Mouse (Mus musculus): Measurements from ENCODE around the gene Hoxc5. TPM values are rescaled to one million over a fixed set of nuclear protein-coding genes. Genes with fewer than 3 reads are reported as not detected.

The Hoxc5 gene
- polyA plus RNA-seq, 1 experiment from 2014 or later: 0.72 TPM

DNA sequence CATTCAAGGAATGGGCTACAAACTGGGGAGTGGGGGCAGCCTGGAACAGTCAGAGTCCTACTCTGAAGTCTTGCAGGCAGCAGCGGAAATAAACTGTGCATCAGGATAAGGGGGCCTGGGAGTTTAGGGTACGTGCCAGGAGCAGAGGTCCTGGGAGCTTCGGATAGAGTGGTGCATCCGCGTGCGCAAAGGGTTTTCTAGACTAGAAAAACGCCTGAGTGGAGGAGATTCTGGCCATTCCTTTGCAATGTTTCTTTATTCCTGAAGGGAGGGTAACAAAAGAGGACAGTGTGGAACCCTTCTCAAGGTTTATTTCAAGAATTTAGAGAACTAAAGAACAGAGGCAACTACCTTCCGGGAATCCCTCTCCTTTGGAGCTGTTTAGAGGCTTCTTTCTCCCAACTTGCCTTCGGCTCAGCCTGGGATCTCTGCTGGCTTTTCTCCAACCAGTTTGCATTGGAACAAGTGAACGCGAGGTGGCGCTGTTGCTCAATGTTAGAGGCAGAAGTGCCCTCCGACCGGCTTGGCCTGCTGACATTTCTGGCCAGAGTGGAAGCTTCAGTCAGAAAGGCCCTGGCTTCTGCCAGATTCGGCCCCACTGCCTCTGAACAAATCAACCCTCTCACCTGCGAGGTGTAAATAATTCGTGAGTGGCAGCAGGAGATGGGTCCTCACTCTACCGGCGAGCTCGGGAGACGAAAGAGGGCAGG lies 20.0 kb downstream of the Hoxc5 start:
- no peak overlapping the region for H3K4me3 ChIP-seq
- 3% methylated on average over 21 of the region's 21 CpGs for WGBS
- no peak overlapping the region for H3K4me2 ChIP-seq
- no peaks in the 10 kb centered on the region for H3K9me3 ChIP-seq
- 0 out of 2 replicates have a peak, but pooled peaks cover 5% of the 10 kb centered on the region for H3K4me1 ChIP-seq
- ATAC-seq (ENCODE audit: borderline replicate concordance, extremely low read depth, low FRiP score, low TSS enrichment): peak; percentile 53; the same call in 1 of the 2 replicates
- H3K27me3 ChIP-seq: peaks cover 99% of the 10 kb centered on the region
- no peak overlapping the region for H3K9ac ChIP-seq
- no peak overlapping the region for H3K27ac ChIP-seq
- H3K36me3 ChIP-seq: no peaks in the 10 kb centered on the region

DNA sequence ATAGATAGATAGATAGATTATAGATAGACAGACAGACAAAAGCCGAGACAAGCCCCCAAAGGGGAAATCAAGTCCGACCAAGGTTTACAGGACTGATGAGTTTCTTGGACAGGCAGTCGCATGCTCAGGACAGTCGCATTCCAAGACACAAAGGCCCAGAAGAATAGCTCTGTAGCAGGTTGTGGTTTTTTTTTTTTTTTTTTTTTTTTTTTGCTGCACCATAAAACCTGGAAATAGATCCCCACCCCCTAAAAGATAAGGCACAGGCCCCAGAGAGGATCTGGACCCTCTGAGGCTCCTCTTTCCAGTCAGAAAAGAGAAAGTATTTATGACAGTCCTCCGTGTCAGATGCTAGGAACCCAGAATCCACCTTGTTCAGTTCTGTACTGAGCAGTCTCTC lies 20.8 kb downstream of the Hoxc5 start:
- Histone ChIP-seq H3K4me3 (no peak overlapping the region), H3K4me2 (no peak overlapping the region), H3K9ac (no peak overlapping the region), H3K27me3 (peaks cover 99% of the 10 kb centered on the region), H3K27ac (no peak overlapping the region), H3K9me3 (no peaks in the 10 kb centered on the region), H3K36me3 (no peaks in the 10 kb centered on the region), H3K4me1 (0 out of 2 replicates have a peak, but pooled peaks cover 5% of the 10 kb centered on the region)
- WGBS: 23% methylated on average over 5 of the region's 5 CpGs
- no peak for ATAC-seq (ENCODE audit: borderline replicate concordance, extremely low read depth, low FRiP score, low TSS enrichment)

DNA sequence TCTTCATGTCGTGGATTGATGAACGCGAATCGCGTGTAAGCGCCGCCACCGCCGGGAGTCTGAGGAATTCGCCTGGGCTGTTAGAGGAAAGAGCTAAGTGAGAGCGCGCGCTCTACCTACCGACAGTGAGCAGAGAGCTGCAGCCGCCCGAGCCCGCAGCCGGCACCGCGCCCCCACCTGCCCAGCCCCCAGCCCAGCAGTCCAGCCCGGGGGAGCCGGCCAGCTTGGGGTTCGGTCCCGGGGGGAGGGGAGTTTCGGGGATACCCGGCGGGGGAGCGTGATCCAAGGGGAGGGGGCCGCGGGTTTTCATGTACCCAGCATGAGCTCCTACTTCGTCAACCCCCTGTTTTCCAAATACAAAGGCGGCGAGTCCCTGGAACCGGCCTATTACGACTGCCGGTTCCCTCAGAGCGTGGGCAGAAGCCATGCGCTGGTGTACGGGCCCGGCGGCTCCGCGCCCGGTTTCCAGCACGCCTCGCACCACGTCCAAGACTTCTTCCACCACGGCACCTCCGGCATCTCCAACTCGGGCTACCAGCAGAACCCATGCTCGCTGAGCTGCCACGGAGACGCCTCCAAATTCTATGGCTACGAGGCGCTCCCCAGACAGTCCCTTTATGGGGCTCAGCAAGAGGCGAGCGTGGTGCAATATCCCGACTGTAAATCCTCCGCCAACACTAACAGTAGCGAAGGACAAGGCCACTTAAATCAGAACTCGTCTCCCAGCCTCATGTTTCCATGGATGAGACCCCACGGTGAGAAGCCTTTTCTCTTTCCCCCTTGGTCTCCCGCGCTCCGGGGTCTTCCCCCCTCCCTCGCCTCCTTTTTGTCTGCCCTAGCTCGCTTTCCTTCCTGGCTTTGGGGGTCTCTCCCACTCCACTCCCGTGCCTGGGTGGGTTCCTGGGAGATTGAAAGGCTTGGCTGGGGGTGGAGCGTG lies 23.5 kb downstream of the Hoxc5 start, which contains the start of gene Hoxc8:
Gene Hoxc8, plus strand, starts transcription at position 147 of the 937 bp plus-strand sequence.
- Histone ChIP-seq H3K27me3 (peaks cover 98% of the 10 kb centered on the region), H3K9me3 (no peaks in the 10 kb centered on the region), H3K4me3 (0 out of 2 replicates have a peak within 1 kb of the TSS, but pooled peaks have one; percentile 8), H3K27ac (no peak within 1 kb of the TSS), H3K4me2 (0 out of 2 replicates have a peak within 1 kb of the TSS, but pooled peaks have one; percentile 18), H3K36me3 (no peaks in the 10 kb centered on the region), H3K4me1 (0 out of 2 replicates have a peak, but pooled peaks cover 5% of the 10 kb centered on the region), H3K9ac (no peak within 1 kb of the TSS)
- no peak for ATAC-seq (ENCODE audit: borderline replicate concordance, extremely low read depth, low FRiP score, low TSS enrichment)
- 1% methylated on average over 69 of the region's 69 CpGs for WGBS

DNA sequence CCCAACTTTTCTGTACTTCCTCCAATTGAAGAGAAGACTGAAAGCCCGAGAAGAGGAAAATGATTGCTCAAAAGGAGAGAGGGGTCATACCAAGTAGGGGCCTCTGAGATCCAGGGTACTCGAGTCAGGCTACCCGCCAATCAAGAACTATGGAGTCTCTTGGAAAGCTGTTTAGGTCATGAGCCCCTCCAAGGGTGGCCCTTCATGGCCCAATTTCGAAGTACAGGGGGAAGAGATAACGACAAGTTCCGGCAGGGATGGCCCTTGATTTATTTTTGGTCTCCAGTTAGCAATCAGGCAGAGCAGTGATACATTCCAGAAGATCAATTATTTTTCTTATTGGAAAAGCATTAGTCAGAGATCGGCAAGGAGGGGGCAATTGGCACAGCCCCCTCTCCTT lies 24.5 kb downstream of the Hoxc5 start:
- Histone ChIP-seq H3K4me3 (no peak overlapping the region), H3K4me1 (0 out of 2 replicates have a peak, but pooled peaks cover 5% of the 10 kb centered on the region), H3K27ac (no peak overlapping the region), H3K9ac (no peak overlapping the region), H3K9me3 (no peaks in the 10 kb centered on the region), H3K4me2 (no peak overlapping the region), H3K27me3 (peaks cover 98% of the 10 kb centered on the region), H3K36me3 (no peaks in the 10 kb centered on the region)
- ATAC-seq (ENCODE audit: borderline replicate concordance, extremely low read depth, low FRiP score, low TSS enrichment): no peak
- WGBS: 5% methylated on average over 7 of the region's 7 CpGs

DNA sequence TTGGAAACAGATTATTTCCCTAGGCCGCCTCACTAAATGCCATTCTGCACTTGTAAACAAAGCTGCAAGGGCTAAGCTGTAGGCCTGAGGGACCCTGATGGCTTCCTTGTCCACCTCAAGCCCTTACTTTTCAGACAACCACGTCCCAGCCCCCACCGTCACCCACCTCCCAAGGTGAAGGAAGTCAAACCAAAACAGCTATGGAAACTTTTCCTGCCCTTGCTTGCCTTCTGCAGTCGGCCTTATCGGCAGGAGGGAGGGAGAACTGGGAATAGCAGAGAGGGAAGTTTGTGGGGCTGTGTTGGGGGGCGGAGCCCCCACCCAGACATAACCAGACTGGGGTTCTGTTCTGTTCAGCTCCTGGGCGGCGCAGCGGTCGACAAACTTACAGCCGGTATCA lies 25.0 kb downstream of the Hoxc5 start:
- no peak for ATAC-seq (ENCODE audit: borderline replicate concordance, extremely low read depth, low FRiP score, low TSS enrichment)
- H3K4me1 ChIP-seq: 0 out of 2 replicates have a peak, but pooled peaks cover 5% of the 10 kb centered on the region
- no peak overlapping the region for H3K4me2 ChIP-seq
- no peak overlapping the region for H3K9ac ChIP-seq
- H3K27ac ChIP-seq: no peak overlapping the region
- under 1% methylated on average over 11 of the region's 11 CpGs for WGBS
- no peak overlapping the region for H3K4me3 ChIP-seq
- no peaks in the 10 kb centered on the region for H3K36me3 ChIP-seq
- H3K9me3 ChIP-seq: no peaks in the 10 kb centered on the region
- H3K27me3 ChIP-seq: peaks cover 98% of the 10 kb centered on the region

DNA sequence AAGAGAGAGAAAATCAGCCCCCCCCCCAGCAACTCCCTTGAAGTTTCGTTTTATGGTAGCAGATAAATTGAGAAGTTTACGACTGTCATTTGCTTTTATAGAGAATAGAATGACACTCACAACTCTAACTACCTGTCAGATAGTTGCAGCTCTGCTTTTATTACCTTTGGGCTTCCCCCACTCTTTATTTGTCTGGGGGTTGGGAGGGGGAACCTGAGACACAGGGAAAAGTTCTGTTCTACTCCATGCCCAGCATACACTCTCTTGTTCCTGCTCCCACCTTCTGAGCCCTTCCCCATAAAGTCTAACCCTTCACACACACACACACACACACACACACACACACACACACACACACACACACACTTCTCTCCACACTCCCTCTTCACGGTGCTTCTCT lies 25.6 kb downstream of the Hoxc5 start:
- Histone ChIP-seq H3K4me2 (no peak overlapping the region), H3K9me3 (no peaks in the 10 kb centered on the region), H3K4me1 (0 out of 2 replicates have a peak, but pooled peaks cover 5% of the 10 kb centered on the region), H3K36me3 (no peaks in the 10 kb centered on the region), H3K27me3 (peaks cover 98% of the 10 kb centered on the region), H3K27ac (no peak overlapping the region), H3K9ac (no peak overlapping the region), H3K4me3 (no peak overlapping the region)
- ATAC-seq (ENCODE audit: borderline replicate concordance, extremely low read depth, low FRiP score, low TSS enrichment): no peak
- WGBS: 3% methylated on average over 3 of the region's 3 CpGs

DNA sequence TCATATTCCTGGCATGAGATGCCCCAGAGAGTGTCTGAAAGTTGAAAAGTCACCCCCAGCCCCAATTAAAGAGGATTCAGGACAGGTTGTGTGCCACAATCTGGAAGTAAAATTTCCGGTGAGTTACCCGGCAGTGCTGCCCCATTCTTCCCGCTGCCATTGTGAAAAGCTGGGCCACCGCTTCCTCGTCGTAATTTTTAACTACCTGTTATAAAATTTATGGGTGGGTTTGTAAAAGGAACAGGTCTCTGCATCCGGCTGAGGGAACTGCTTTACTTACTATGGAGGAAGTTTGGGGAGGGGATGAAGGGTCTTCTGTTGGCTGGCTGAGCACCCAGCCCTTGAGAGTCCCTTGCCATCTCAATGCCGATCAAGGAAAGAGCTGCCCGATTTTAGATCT lies 29.3 kb downstream of the Hoxc5 start:
- Histone ChIP-seq H3K9ac (no peak overlapping the region), H3K27me3 (peaks cover 99% of the 10 kb centered on the region), H3K27ac (no peak overlapping the region), H3K4me2 (no peak overlapping the region), H3K36me3 (no peaks in the 10 kb centered on the region), H3K9me3 (no peaks in the 10 kb centered on the region), H3K4me1 (peaks cover 18% of the 10 kb centered on the region; the same call in 1 of the 2 replicates), H3K4me3 (no peak overlapping the region)
- WGBS: under 1% methylated on average over 9 of the region's 9 CpGs
- ATAC-seq (ENCODE audit: borderline replicate concordance, extremely low read depth, low FRiP score, low TSS enrichment): no peak

- ATAC-seq (ENCODE audit: borderline replicate concordance, extremely low read depth, low FRiP score, low TSS enrichment): no peak
- Histone ChIP-seq H3K4me1 (peaks cover 18% of the 10 kb centered on the region; the same call in 1 of the 2 replicates), H3K9ac (no peak overlapping the region), H3K27ac (no peak overlapping the region), H3K36me3 (no peaks in the 10 kb centered on the region), H3K4me2 (no peak overlapping the region), H3K27me3 (peaks cover 99% of the 10 kb centered on the region), H3K9me3 (no peaks in the 10 kb centered on the region), H3K4me3 (no peak overlapping the region)
- WGBS: 4% methylated on average over 3 of the region's 3 CpGs
These were observed 30.2 kb downstream of the Hoxc5 start for GRCm38 (mm10) chr15:102997431-102997830.

- Histone ChIP-seq H3K27ac (no peak within 1 kb of the TSS), H3K9me3 (no peaks in the 10 kb centered on the region), H3K27me3 (peaks cover 99% of the 10 kb centered on the region), H3K4me2 (peak within 1 kb of the TSS; percentile 60), H3K4me1 (peaks cover 18% of the 10 kb centered on the region; the same call in 1 of the 2 replicates), H3K36me3 (no peaks in the 10 kb centered on the region), H3K9ac (no peak within 1 kb of the TSS), H3K4me3 (peak within 1 kb of the TSS; percentile 41)
- no peak for ATAC-seq (ENCODE audit: borderline replicate concordance, extremely low read depth, low FRiP score, low TSS enrichment)
- 2% methylated on average over 19 of the region's 19 CpGs for WGBS
These were observed 30.7 kb downstream of the Hoxc5 start, which contains the start of gene Hoxc6 for GRCm38 (mm10) chr15:102997939-102998355. TSS of gene Hoxc6 (plus strand) at chr15:102998257.

GRCm38 (mm10) chr15:102998608-102999182 lies 31.5 kb downstream of the Hoxc5 start:
- H3K9ac ChIP-seq: no peak overlapping the region
- 1% methylated on average over 19 of the region's 19 CpGs for WGBS
- peaks cover 18% of the 10 kb centered on the region; the same call in 1 of the 2 replicates for H3K4me1 ChIP-seq
- no peaks in the 10 kb centered on the region for H3K36me3 ChIP-seq
- peak overlapping the region; percentile 41 for H3K4me3 ChIP-seq
- 0 out of 2 replicates have a peak, but pooled peaks have one; percentile 20 for ATAC-seq (ENCODE audit: borderline replicate concordance, extremely low read depth, low FRiP score, low TSS enrichment)
- peaks cover 100% of the 10 kb centered on the region for H3K27me3 ChIP-seq
- no peaks in the 10 kb centered on the region for H3K9me3 ChIP-seq
- H3K4me2 ChIP-seq: peak overlapping the region; percentile 60
- no peak overlapping the region for H3K27ac ChIP-seq

GRCm38 (mm10) chr15:102999183-102999831 lies 32.1 kb downstream of the Hoxc5 start:
- 1% methylated on average over 29 of the region's 33 CpGs for WGBS
- Histone ChIP-seq H3K4me3 (peak overlapping the region; percentile 41), H3K27ac (no peak overlapping the region), H3K9me3 (no peaks in the 10 kb centered on the region), H3K9ac (no peak overlapping the region), H3K4me1 (peaks cover 18% of the 10 kb centered on the region; the same call in 1 of the 2 replicates), H3K36me3 (no peaks in the 10 kb centered on the region), H3K4me2 (peak overlapping the region; percentile 60), H3K27me3 (peaks cover 100% of the 10 kb centered on the region)
- ATAC-seq (ENCODE audit: borderline replicate concordance, extremely low read depth, low FRiP score, low TSS enrichment): peak; percentile 48
